Mouse (Mus musculus) urinary bladder, postnatal 4 days (tissue): ENCODE measurements around the gene Gse1.
A peak's percentile ranks its signal among the peaks of the same experiment; 100 is the strongest.

Experiments
- DNase-seq, 2 experiments: peaks; one replicate each; pipeline ENCODE4 v3.0.0; 2021 to 2022; ENCODE audit warnings: low spot score in 2 of 2

Gse1 gene

DNA sequence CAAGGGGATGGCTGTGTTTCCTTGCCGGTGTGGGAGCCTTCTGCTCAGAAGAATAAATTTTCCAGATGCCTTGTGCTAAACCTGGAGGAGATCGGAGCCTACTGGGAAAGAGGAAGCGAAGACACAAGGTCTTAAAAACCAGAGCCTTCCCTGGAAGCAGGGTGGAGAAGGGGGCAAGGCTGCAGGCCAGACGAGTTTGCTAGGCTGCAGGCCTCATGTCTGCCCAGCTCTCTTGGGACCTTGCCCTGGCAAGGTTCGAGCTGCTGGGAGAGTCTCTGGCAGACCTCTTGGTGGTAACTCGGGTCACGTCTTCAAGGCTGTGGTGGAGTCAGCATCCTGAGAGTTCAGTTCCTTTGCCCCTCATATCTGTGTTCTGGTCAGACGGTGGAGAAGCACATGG, 6.6 kb downstream of the Gse1 start:
- no peak for DNase-seq

DNA sequence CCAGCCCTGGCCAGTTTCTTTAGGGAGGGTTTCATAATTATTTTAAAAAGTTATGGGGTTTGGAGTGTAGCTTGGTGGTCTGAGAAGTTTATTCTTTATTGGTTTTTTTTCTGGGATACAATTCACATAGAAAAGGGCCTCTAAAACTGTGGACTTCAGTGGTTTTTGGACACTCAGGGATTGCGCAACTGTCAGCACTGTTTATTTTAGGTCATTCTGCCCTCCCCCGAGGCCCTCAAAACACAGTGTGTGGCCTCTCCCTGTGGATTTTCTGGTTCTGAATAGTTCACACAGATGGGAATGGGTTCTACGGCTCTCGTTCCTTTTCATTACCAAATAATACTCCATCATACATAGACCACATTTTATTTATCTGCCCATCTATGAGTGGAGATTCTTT, 15.0 kb downstream of the Gse1 start:
- no peak for DNase-seq

DNA sequence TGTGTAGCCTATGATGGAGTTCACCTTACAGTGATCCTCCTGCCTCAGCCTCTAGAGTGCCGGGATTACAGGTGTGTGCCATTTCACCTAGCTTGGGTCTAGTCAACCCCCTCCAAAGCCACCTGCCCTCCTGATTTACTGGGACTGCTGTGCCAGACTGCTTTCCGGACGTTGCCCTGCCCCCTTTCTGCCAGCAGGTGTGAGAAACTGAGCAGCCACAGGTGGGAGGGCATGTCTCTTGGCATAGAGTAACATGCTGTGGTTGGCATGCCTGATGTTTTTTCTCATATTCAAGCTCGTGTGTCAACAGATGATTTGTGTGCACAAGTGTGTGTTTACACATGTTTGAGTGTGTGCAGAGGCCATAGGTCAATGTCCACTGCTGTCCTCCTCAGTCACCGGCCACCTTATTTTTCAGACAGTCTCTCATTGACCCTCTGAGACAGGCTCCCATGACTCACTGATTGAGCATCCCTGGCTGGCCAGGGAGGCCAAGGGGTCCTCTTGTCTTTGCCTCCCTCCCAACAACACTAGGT, 15.7 kb downstream of the Gse1 start:
- no peak for DNase-seq

DNA sequence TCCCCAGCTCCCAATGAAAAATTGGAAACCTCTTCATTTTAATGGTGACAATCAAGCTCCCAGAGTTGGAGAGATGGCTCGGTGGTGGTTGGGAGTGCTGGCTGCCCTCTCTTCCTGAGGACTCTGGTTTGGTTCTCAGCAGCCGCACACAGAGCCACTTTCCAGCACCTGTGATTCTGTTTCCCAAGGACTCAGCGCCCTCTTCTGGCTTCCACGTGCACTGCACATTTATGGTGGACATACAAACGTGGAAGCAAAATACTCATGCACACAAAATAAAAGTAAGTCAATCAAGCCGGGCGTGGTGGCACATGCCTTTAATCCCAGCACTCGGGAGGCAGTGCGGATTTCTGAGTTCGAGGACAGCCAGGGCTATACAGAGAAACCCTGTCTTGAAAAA, 16.3 kb downstream of the Gse1 start:
- DNase-seq = no peak

DNA sequence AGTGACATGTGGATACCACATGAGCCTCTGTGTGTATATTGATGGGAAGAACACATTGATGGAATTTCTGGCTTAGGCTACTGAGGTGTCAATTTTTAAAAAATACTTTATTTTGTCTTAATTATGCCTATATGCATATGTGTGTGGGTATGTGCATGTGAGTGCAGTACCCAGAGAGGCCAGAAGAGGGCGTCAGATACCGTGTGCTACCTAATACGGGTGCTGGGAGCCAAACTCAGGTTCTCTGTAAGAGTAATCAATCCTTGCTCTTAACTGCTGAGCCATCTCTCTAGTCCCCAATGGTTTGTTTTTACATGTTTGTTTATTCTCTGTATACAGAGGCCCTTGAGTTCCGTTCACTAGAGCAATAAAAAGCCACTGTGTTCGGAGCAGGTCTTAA, 19.4 kb downstream of the Gse1 start:
- no peak for DNase-seq

DNA sequence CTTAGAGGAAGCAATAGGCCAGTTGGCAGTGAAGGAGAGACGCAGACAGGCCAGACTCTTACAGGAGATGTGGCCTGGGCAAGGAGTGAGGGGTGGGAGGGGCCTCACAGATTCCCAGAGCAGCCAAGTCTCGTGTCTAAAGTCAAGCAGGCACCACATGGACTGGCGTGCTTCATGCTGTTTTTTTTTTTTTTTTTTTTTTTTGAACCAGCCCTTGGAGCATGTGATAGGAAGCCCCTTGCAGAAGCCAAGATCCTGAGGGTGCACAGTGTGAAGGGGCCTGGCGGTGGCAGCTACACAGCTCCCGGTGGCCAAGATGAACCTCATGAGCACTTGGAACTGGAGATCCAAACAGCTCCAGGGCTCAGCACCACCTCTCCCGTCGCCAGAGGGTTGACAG, 19.8 kb downstream of the Gse1 start:
- no peak for DNase-seq

DNA sequence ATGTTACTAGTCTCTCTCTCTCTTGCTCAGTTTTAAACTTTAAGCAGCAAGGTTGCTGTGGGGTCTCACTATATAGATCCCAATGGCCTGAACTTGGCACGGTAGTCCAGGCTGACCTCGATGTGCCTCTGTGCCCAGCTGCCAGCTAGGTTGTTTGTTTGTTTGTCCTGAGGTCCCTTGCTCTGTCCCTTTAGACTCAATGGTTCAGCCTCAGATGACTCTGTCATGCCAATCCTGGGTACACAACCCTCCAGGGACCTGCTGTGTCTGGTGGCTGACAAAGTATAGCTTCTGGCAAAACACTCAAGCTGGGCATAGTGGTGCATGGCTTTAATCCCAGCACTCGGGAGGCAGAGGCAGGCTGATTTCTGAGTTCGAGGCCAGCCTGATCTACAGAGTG, 20.2 kb downstream of the Gse1 start:
- no peak for DNase-seq

DNA sequence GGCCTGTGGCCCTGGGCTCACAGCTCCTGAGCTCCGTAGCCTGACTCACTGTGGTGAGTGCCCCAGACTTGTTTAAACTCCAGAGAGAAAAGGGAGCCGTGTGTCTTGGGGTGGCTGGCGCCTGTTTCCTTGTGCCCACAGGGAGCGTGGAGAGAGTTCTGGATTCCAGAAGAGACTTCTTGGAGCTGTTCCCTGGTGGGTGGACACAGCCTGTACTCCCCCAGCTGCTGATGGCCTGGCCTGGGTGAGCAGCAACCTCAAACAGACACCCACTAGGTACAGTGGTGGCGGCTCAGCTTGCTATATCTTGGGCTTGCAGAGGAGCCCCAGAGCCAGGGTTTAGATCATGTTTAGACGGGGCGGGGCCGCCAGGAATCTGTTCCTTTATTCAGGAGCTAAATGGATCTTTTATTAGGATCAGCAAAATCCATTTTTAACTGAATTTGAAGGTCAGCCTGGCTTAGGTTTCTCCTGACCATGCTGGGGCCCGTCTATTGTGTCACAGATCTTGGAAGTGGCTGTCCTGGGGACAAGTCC, 21.6 kb downstream of the Gse1 start:
- DNase-seq = no peak

DNA sequence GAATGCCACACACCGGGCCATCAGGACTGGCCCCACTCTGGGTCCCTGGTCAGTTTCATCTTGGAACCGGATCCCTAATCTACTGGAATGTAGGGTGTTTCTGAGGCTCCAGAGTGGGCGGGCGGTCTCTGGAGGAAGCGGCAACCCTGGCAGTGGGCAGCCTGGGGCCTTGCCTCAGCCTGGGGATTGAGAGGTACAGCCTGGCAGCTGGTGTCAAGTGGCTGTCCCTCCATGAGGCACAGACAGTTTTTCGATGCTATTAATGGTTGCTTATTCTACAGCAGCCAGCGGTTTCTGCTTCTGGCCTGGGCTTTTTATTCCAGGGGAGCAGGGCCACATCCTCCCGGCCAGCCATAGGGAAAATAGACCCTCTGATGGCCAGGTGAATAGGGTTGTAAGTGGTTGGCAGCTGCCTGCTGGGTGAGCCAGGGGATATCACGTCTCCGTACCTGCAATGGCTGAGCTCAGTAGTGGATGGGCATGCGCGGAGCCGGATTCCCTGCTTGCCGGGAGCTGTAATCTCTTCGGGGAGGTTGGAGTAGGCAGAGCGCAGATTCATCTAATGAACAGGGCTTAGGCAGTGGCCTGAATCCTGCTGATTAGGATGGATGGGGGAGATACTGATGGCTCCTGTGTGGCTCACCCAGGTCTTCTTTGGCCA, 22.6 kb downstream of the Gse1 start:
- no peak for DNase-seq

DNA sequence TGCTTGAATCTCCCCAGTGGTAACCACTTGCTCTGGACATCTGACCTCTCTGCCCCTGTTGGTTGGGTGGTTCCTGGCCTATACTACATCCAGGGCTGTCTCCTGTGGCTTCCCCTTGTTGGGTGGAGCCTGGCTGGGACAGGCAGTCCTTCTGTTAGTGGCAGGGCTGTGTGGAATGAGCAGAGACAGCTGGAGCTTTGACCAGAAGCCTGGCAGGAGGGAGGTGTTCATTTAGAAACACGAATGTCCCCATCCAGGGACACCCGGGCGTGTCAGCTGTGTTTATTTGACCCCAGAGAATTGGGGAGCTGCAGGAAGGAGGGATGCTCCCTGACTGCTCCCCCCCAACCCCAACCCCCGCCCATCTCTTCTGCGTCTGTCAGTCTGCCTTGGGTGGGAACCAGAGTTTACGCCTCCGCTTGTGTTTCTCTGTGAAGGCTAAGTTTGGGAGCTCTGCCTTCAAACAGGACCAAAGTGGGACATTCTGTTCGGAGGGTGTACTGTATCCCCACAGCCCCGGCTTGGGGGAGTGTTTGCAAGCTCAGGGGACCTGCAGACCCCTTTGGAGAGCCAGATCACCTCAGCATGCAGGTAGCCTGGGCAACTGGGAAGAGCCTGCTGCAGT, 23.3 kb downstream of the Gse1 start:
- DNase-seq = no peak

DNA sequence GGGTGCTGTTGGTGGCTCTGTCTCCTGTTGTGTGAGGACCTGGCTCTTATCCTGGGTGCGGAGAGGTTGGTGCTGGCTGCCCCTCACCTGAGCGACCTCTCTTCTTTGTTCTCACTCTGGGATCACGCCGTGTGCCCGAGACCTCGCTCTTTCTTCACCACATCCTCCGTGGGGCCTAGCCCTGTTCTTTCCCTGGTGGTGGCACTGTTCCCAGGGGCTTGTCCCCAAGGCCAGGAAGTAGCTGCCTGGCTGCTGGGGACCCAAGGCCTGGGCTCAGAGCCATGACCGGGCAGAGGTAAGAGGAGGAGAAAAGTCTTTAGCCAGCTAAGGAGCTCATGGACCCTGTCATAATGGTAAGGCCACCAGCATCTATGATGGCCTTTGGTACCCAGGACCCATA, 25.4 kb downstream of the Gse1 start:
- no peak for DNase-seq

DNA sequence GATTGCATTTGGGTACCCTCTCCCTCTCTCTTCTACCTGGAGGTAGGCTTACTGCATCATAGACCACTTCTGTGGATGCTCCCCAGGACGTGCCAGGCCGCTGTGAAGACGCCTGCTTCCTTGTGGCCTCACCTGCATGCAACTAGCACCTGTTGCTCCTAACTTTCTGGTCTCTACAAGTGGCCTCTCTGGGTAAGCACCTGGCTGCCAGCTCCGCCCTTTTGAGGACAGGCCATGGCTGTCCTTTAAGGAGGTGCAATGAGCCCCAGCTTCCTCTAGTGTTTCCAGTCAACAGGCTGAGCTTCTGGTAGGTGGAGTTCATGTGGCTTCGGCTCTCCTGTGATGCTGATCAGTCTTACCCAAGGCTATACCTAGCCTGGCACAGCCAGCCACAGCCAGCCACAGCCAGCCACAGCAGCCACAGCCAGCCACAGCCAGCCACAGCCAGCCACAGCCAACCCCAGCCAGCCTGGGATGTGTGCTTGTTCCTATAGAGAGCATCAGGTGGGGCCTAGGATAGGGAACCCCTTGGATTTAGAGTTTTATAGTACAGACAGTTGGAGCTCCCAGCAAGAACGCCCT, 27.2 kb downstream of the Gse1 start:
- no peak for DNase-seq

DNA sequence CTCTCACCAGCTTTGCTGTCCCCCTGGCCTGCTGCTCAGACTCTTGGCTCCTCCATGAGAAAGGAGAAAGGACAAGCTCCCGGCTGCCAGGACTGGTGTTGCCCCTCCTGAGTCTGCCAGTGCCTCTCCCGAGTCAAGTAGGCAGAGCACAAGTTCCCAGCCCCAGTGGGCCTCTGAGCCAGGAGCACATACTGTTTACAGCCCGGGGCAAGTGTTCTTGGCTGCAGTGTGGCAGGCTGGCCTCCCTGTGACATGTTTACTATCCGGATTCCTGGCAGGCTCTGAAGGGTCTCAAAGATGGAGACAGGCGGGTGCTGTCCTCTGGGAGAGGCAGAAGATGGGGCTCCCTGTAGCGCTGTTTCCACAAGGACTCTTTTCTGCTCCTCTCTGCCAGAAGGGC, 28.7 kb downstream of the Gse1 start:
- peak in 1 of 2 experiments; percentile 49 for DNase-seq

DNA sequence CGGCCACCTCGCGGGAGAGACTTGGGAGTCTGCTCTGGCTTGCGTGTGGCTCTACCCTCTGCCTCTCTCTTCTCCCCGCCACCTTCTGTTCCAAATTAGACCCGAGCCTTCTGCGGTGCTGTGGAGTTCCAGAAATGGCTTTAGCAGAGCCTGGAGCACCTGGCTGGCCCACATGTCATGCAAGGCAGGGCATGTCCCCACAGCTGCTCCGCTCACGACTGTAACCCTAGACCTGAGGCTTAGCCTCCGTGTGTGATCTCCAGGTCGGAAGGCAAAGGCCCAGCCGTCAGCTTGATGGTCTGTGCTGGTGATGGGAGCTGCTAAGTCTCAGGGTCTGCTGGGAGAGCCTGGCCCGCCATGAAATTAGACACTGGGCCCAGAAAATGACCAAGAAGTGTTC, 30.9 kb downstream of the Gse1 start:
- DNase-seq = no peak

DNA sequence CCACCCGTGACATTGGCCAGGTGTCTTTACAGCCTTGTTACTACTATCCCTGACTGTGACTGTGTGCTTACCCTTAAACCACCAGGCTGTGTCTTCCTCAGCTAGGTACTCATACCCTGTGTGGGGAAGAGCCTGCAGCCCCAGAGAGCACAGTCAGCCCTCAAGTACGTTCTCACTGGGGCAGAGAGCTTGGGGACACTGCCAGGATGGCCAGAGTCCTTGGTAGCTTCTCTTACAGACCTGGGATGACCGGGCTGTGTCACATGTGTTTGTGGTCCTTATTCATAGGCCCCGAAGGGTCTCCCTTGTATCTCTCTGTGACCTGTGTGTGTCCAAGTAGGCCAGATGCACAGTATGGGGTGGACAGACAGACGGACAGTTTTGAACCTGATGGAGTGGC, 32.4 kb downstream of the Gse1 start:
- no peak for DNase-seq

DNA sequence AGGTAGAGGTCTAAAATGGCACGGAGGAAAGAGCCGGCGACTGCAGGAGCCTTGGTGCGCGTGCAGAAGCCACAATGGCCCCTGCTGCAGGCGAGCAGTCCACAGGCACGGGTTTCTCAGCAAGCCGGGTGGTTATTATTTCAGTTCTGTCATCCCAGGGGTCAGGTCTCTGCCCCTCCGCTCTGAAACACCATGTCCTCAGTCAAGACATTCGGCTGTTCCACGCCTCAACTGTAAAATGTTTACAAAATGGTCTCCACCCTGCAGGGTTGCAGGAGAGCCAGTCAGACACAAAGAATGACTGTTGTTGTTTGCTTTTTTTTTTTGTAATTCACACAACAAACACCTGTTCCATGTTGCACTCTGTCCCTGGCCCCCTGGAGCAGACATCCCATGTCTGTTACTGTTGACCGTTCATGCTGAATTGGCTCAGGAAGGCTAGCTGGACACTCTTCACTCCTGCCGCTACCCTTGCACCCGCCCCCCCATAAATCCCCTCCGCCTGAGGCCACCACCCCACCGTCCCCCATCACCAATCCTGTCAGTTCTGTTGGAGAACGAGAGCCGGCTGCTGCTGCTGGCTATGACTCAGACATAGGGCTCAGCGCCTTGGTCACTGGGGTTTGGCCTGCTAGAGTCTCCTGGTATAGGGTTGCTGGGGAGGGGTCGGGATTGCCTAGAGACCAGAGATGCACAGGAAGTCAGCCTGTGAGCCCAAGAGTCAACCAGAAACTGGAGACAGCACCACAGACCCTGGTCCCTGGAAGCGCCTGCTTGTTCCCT, 33.3 kb downstream of the Gse1 start:
- no peak for DNase-seq

DNA sequence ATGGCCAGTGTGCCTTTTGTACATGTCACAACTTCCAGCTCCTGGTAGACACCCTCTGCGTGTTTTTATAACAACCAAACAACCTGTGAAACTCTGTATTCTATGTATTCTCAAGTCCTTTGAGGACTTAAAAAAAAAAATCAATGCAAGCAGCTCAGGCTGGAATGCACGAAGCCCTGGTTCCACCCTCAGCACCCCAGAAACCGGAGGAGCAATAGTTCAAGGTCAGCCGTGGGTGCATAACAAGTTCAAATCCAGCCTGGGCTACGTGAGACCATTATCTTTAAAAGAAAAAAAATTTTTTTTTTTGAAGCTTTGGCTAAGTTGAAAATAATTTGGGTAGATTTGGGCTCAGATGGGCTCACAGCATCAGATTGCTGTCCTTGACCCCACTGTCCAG, 35.6 kb downstream of the Gse1 start:
- DNase-seq = no peak

DNA sequence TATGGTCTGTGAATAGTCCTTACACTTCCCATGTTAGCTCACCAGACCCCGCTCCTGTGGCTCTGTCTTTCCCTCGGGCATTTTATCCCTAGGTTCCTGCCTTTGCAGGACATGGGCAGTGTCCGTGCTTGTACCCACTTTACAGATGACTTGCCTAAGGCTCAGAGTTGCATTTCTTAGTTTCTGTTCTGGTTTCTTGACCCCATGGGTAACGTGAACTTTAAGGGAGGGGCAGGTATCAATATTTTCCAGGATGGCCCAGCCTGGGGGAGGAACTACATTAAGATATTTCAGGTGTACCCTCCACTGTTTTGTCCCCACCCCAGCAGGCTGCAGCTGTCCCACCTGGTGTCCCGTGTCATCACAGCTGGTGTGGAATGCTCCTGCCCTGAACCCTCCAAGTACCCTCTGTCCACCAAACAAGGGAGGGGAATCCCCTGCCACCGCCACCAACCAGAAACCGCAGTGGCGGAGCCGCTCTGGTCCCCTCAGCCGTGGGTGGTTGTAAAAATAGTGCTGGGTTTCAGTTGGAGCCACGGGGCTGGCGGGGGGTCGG, 36.2 kb downstream of the Gse1 start:
- DNase-seq = no peak

DNA sequence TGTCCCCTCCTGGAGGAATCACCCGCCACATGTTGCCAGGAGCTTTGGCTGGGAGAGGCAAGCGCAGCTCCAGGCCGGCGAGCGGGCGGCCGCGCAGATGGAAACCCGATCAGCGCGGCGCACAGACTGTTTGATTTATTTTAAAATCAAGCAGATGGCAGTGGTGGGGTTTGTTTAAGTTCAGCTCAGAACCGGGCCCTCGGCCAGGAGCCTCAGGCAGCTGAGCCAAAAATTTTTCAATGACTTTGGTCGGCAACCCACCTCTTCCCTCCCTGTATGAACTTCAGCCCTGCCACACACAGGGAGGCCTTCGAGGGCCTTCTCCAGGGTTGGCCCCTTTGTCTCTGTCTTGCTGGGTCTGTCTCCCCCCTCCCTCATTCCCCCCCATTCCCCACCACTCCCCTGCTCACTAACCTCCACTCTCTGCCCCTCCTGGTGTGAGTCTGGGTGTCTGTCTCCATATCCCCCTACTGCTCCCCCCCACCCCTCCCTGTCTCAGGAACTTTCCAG, 36.7 kb downstream of the Gse1 start:
- peak in 1 of 2 experiments; percentile 70 for DNase-seq

DNA sequence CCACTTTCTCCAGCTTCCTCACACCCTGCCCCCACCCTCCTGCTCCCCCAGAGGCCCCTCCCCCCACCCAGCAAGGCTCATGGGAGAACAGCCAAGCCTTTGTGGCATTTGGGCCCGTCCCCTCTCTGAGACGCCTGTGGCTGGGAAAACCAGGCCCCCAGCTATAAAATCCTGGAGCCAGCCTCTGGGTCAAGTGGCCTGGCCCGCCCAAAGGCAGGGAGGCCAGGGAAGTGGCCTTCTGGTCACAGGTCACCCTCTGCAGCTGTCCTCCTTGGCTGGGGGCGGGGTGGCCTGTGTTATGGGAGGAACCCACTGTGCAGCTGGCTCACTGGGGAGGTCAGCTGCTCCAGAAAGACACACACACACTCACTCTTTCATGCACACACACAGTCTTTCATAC, 37.2 kb downstream of the Gse1 start:
- peak; percentile 77 to 81 for DNase-seq

DNA sequence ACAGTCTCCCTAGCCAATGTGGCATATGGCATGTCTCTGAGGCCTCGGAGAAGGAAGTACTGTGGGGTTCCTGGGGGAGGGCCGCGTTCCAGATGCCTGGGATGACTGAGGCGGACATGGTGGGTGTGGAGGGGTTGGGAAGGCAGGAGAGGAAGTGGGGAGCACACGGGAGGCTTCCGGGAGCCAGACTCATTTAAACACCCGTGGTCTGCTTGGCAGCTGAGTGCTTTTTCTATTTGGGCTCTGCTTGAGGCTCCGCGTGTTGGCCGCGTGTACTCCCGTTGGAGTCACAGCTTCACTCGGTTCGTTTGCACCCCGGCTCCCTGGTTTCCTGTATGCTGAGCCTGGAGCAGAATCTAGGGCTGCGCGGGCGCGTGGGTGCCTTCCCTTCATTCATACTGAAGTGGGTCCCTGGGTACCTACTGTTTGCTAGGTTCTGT, 40.3 kb downstream of the Gse1 start:
- no peak for DNase-seq

DNA sequence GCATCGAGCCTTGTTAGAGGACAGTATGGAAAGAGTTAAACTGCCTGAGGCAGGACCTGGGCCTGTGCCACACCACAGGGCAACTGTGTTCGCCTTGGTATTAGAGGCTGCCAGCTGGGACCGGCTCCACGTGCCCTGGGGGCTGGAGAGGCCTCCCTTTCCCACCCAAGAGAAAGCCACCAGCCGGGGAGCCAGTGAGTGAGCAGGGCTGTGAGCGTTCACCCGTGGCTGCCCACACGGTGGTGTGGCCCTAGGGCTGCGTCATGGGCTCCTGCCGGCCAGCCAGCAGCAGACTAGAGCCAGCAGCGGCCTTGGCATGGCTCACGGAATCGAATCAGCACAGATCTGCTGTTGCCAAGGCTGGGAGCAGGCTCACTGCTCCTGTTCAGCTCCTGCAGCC, 42.2 kb downstream of the Gse1 start:
- no peak for DNase-seq
